Mouse (Mus musculus) embryonic facial prominence, embryonic 15.5 days (tissue): ENCODE results near the gene Tmem230. TPM values are rescaled to one million over a fixed set of nuclear protein-coding genes. Genes with fewer than 3 reads are reported as not detected.

Experiments
- polyA plus RNA-seq: library from polyadenylated mRNA; unstranded; fragments of >200 nt; fragmentation: Nextera tagmentation; extraction: Ambion mirVana; gene quantifications from 2 replicates; pipeline ENCODE4 v1.2.1, GENCODE M21; 2015

Gene Tmem230
- polyA plus RNA-seq, 1 experiment from 2014 or later = 53.8 TPM

Other genes with a start within 250 kb of the Tmem230 start
- gene Rassf2, start 217.5 kb downstream of the Tmem230 start, polyA plus RNA-seq = 14.8 and 17.0 TPM in 2 replicates
- gene Slc23a2, start 102.7 kb downstream of the Tmem230 start, polyA plus RNA-seq = 12.4 and 14.0 TPM in 2 replicates
- 197 and 209 TPM in 2 replicates for gene Pcna, start 5.5 kb upstream of the Tmem230 start, polyA plus RNA-seq
- 16.9 and 19.3 TPM in 2 replicates for gene Cds2, start 15.3 kb upstream of the Tmem230 start, polyA plus RNA-seq
- 1.6 and 2.6 TPM in 2 replicates for gene Prokr2, start 137.6 kb upstream of the Tmem230 start, polyA plus RNA-seq